Mouse (Mus musculus) ES-Bruce4 (cell line): ENCODE results near the gene Abhd16b. TPM values are rescaled to one million over a fixed set of nuclear protein-coding genes. Genes with fewer than 3 reads are reported as not detected.

Source experiments
- H3K27ac ChIP-seq: 2 replicates; pipeline ENCODE4 v1.5.1; 2012; ENCODE audit warnings: low read length, inconsistent platforms; ENCODE audit not compliant: insufficient read depth
- H3K27me3 ChIP-seq: 2 replicates; pipeline ENCODE4 v1.6.1; 2012; ENCODE audit warnings: mild to moderate bottlenecking, low read length, inconsistent platforms; ENCODE audit not compliant: control insufficient read depth, poor library complexity, insufficient read depth, severe bottlenecking
- H3K36me3 ChIP-seq: 2 replicates; pipeline ENCODE4 v1.6.1; 2012; ENCODE audit warnings: inconsistent platforms, mild to moderate bottlenecking, low read length, moderate library complexity; ENCODE audit not compliant: control insufficient read depth, poor library complexity, insufficient read depth, severe bottlenecking
- H3K4me1 ChIP-seq: one replicate; pipeline ENCODE4 v1.8.1; 2011; ENCODE audit warnings: low read length; ENCODE audit not compliant: control insufficient read depth, insufficient read depth
- H3K4me3 ChIP-seq: 2 replicates; pipeline ENCODE4 v1.5.1; 2011; ENCODE audit warnings: low read depth, mild to moderate bottlenecking, low read length
- H3K9ac ChIP-seq: 2 replicates; pipeline ENCODE4 v1.6.1; 2012; ENCODE audit warnings: low read depth, mild to moderate bottlenecking, inconsistent platforms; ENCODE audit not compliant: poor library complexity, severe bottlenecking
- H3K9me3 ChIP-seq: replicated peaks from 2 replicates; pipeline ENCODE4 v1.6.1; 2012; ENCODE audit warnings: mild to moderate bottlenecking, low read length, inconsistent platforms; ENCODE audit not compliant: control insufficient read depth, poor library complexity, insufficient read depth, severe bottlenecking
- CTCF ChIP-seq: IDR thresholded peaks from one replicate; pipeline ENCODE4 v1.8.1; 2011; ENCODE audit warnings: low read depth, low read length
- EP300 ChIP-seq: IDR thresholded peaks from 2 replicates; pipeline ENCODE4 v1.6.1; 2011; ENCODE audit warnings: low read depth, low read length; ENCODE audit not compliant: insufficient read depth
- POLR2A ChIP-seq: IDR thresholded peaks from one replicate; pipeline ENCODE4 v1.8.1; 2011; ENCODE audit warnings: low read length; ENCODE audit not compliant: insufficient read depth
- polyA plus RNA-seq: library from polyadenylated mRNA; stranded (reverse); fragments of >200 nt; gene quantifications from 2 replicates; pipeline ENCODE4 v1.2.4, GENCODE M21; 2011; ENCODE audit warnings: low read depth; ENCODE audit not compliant: missing spikeins, insufficient read depth, insufficient read length

Gene Abhd16b
- polyA plus RNA-seq, 1 experiment: not detected

- H3K4me1 ChIP-seq: no peaks in the 10 kb centered on the region
- H3K9me3 ChIP-seq: no peaks in the 10 kb centered on the region
- TF ChIP-seq EP300: no peak
- no peak for TF ChIP-seq CTCF
- TF ChIP-seq POLR2A: no peak
- H3K9ac ChIP-seq: no peak overlapping the region
- H3K4me3 ChIP-seq: no peak overlapping the region
- H3K27ac ChIP-seq: no peak overlapping the region
- no peaks in the 10 kb centered on the region for H3K27me3 ChIP-seq
- H3K36me3 ChIP-seq: no peaks in the 10 kb centered on the region
Measured at GRCm38 (mm10) chr2:181484456-181485233, 8.4 kb upstream of the Abhd16b start.

DNA sequence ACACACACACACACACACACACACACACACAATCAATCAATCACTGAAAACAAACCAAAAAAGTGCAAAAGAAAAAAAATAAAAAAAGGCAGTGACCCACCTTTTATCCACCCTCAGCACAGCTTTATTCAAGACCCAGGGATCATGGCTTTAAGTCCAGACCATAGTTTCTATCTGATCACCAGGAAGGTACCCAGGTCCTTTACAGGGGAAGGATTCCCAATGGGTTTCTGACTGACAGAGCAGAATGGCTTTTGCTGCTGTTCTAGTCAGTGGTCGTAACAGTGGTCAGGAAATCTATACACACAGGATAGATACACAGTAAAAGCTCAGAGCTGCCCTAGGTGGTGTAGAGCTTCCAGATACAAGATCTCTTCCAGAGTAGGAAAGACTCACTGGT, 7.3 kb upstream of the Abhd16b start:
- H3K36me3 ChIP-seq: no peaks in the 10 kb centered on the region
- H3K9ac ChIP-seq: no peak overlapping the region
- H3K27ac ChIP-seq: no peak overlapping the region
- TF ChIP-seq CTCF: no peak
- no peak for TF ChIP-seq POLR2A
- TF ChIP-seq EP300: no peak
- no peaks in the 10 kb centered on the region for H3K9me3 ChIP-seq
- H3K4me1 ChIP-seq: no peaks in the 10 kb centered on the region
- no peaks in the 10 kb centered on the region for H3K27me3 ChIP-seq
- H3K4me3 ChIP-seq: no peak overlapping the region

- no peak overlapping the region for H3K4me3 ChIP-seq
- no peak for TF ChIP-seq POLR2A
- TF ChIP-seq CTCF: no peak
- no peak for TF ChIP-seq EP300
- H3K27ac ChIP-seq: no peak overlapping the region
- no peaks in the 10 kb centered on the region for H3K27me3 ChIP-seq
- no peaks in the 10 kb centered on the region for H3K36me3 ChIP-seq
- H3K4me1 ChIP-seq: no peaks in the 10 kb centered on the region
- no peaks in the 10 kb centered on the region for H3K9me3 ChIP-seq
- no peak overlapping the region for H3K9ac ChIP-seq
Measured at GRCm38 (mm10) chr2:181487338-181488277, 5.4 kb upstream of the Abhd16b start.

- no peaks in the 10 kb centered on the region for H3K36me3 ChIP-seq
- H3K27ac ChIP-seq: no peak overlapping the region
- TF ChIP-seq EP300 (no peak), POLR2A (no peak), CTCF (no peak)
- H3K27me3 ChIP-seq: no peaks in the 10 kb centered on the region
- H3K4me3 ChIP-seq: no peak overlapping the region
- H3K9ac ChIP-seq: no peak overlapping the region
- no peaks in the 10 kb centered on the region for H3K9me3 ChIP-seq
- H3K4me1 ChIP-seq: no peaks in the 10 kb centered on the region
Measured at GRCm38 (mm10) chr2:181491432-181492205, 1.4 kb upstream of the Abhd16b start.

GRCm38 (mm10) chr2:181492206-181492605, 800 bp upstream of the Abhd16b start:
- Histone ChIP-seq H3K4me3 (no peak overlapping the region), H3K27me3 (no peaks in the 10 kb centered on the region), H3K9me3 (no peaks in the 10 kb centered on the region), H3K36me3 (no peaks in the 10 kb centered on the region), H3K9ac (no peak overlapping the region), H3K4me1 (no peaks in the 10 kb centered on the region), H3K27ac (no peak overlapping the region)
- TF ChIP-seq CTCF (no peak), EP300 (no peak), POLR2A (no peak)
